29 mouse cellular contexts compared by ENCODE assay signal in the genomic region with DNA sequence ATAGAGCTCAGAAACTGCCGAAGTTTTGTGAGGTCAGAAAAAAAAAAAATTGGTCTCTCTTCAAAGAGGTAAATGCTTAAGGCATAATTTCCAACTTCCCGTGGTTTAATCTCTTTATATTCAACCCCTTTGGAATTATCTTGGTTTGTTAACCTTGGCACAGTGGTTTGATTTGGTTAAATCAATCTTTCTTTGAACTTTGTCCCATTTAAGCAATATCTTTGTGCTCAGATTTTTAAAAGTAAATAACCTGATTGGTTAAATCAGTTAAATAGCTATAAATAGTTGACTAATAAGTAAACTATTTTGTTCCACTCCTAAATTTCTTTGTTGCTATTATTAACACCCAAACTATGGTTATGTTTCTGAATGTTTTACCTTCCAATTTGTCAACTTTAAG. TPM values are rescaled to one million over a fixed set of nuclear protein-coding genes. Genes with fewer than 3 reads are reported as not detected.
DNase-seq lines count a peak whose midpoint lies in the region; ATAC-seq and TF ChIP-seq lines count a peak whose summit lies in the region.
"Had no signal": no experiment of that assay in that cellular context is flagged by ENCODE, and none has a peak within 500 bp of the region (broad histone marks: within the 10 kb centered on the region; RNA-seq: fewer than 3 reads in every experiment).

No protein-coding gene starts in this region.

- no peak overlapping the region for H3K4me2 ChIP-seq in lung, embryonic 15.5 days
- H3K4me2 ChIP-seq in CH12.LX (ENCODE audit: insufficient read depth, low read depth, poor library complexity, severe bottlenecking) = peak overlapping the region; percentile 24; the same call in 1 of the 2 replicates
- H3K4me2 ChIP-seq in intestine, embryonic 15.5 days (replicated peaks) = no peak overlapping the region
- H3K4me2 ChIP-seq: embryonic facial prominence, embryonic 13.5 days; forebrain, embryonic 12.5 days; forebrain, embryonic 15.5 days; heart, embryonic 12.5 days; heart, embryonic 15.5 days; hindbrain, embryonic 13.5 days had no signal

- peaks cover 3% of the 10 kb centered on the region; the same call in 1 of the 2 replicates for H3K27me3 ChIP-seq in lung, embryonic 15.5 days
- no peaks in the 10 kb centered on the region for H3K27me3 ChIP-seq in CH12.LX (replicated peaks)
- no peaks in the 10 kb centered on the region for H3K27me3 ChIP-seq in small intestine, adult 2 months (ENCODE audit: control insufficient read depth, insufficient read depth, low read length)
- no peaks in the 10 kb centered on the region for H3K27me3 ChIP-seq in intestine, embryonic 15.5 days (replicated peaks)
- H3K27me3 ChIP-seq: forebrain, embryonic 15.5 days; Patski had no signal

- H3K9me3 ChIP-seq in lung, embryonic 15.5 days = no peaks in the 10 kb centered on the region
- H3K9me3 ChIP-seq in CH12.LX (replicated peaks; ENCODE audit: low read length) = no peaks in the 10 kb centered on the region
- H3K9me3 ChIP-seq in intestine, embryonic 15.5 days = no peaks in the 10 kb centered on the region
- H3K9me3 ChIP-seq: embryonic facial prominence, embryonic 10.5 days; embryonic facial prominence, embryonic 13.5 days; forebrain, embryonic 12.5 days; forebrain, embryonic 15.5 days; G1E; heart, embryonic 12.5 days; heart, embryonic 15.5 days; hindbrain, embryonic 10.5 days; hindbrain, embryonic 13.5 days had no signal

- intact Hi-C loops in left cerebral cortex, postnatal 10 days (cut with DNase I) = no loop called here

- peak overlapping the region; percentile 25; the same call in 1 of the 2 replicates for H3K27ac ChIP-seq in lung, embryonic 15.5 days
- H3K27ac ChIP-seq in CH12.LX (ENCODE audit: insufficient read depth, low read depth) = no peak overlapping the region
- H3K27ac ChIP-seq in small intestine, adult 2 months (ENCODE audit: insufficient read depth, low read depth, low read length) = peak overlapping the region; percentile 68
- H3K27ac ChIP-seq in intestine, embryonic 15.5 days = no peak overlapping the region
- H3K27ac ChIP-seq: embryonic facial prominence, embryonic 10.5 days; embryonic facial prominence, embryonic 13.5 days; forebrain, embryonic 12.5 days; forebrain, embryonic 15.5 days; heart, embryonic 15.5 days; hindbrain, embryonic 10.5 days; hindbrain, embryonic 13.5 days had no signal

- WGBS in lung, embryonic 15.5 days = 81% methylated on average over 2 of the region's 2 CpGs
- 13% methylated on average over 2 of the region's 2 CpGs for WGBS in small intestine, adult 2 months
- WGBS in intestine, embryonic 15.5 days = 70% methylated on average over 2 of the region's 2 CpGs

- no peak for TF ChIP-seq RAD21 in CH12.LX (IDR thresholded peaks at IDR 0.05; ENCODE audit: low read depth, low read length)

- no peak for TF ChIP-seq CTCF in CH12.LX (conservative IDR thresholded peaks at IDR 0.05 in 1 of 2, IDR thresholded peaks at IDR 0.05 in 1 of 2; ENCODE audit: low read depth in 2 of 2, low read length in 2 of 2)
- TF ChIP-seq CTCF in small intestine, adult 2 months (IDR thresholded peaks at IDR 0.05; ENCODE audit: extremely low read depth, insufficient read length, insufficient replicate concordance, low read depth, low read length) = no peak

- no peak for TF ChIP-seq POLR2A in CH12.LX (IDR thresholded peaks at IDR 0.05; ENCODE audit: low read depth, low read length)
- TF ChIP-seq POLR2A in small intestine, adult 2 months (IDR thresholded peaks at IDR 0.05; ENCODE audit: low read depth, low read length) = no peak

- dilution Hi-C loops in CH12.LX (cut with MboI; ENCODE audit: extremely low pct_ligation_motif_present, extremely low pct_unique_long_range_greater_than_20kb, low sequenced_read_pairs) = no loop called here

- no peak for TF ChIP-seq EP300 in CH12.LX (IDR thresholded peaks at IDR 0.05; ENCODE audit: low read length)

- H3K4me1 ChIP-seq in lung, embryonic 15.5 days = peaks cover 12% of the 10 kb centered on the region
- H3K4me1 ChIP-seq in CH12.LX (ENCODE audit: control insufficient read depth in 1 of 2, insufficient read depth in 2 of 2) = peaks cover 7 to 61% of the 10 kb centered on the region in 2 experiments
- peaks cover 11% of the 10 kb centered on the region; the same call in 1 of the 2 replicates for H3K4me1 ChIP-seq in small intestine, adult 2 months (ENCODE audit: control insufficient read depth, insufficient read depth, insufficient read length, low read length)
- H3K4me1 ChIP-seq in intestine, embryonic 15.5 days (replicated peaks) = peaks cover 6% of the 10 kb centered on the region

- H3K4me3 ChIP-seq in lung, embryonic 15.5 days = no peak overlapping the region
- no peak overlapping the region for H3K4me3 ChIP-seq in CH12.LX (replicated peaks in 1 of 3; ENCODE audit: low read depth in 2 of 3, low read length in 2 of 3, poor library complexity in 1 of 3)
- H3K4me3 ChIP-seq in small intestine, adult 2 months (ENCODE audit: low read depth, low read length) = no peak overlapping the region
- H3K4me3 ChIP-seq in intestine, embryonic 15.5 days (replicated peaks) = no peak overlapping the region
- H3K4me3 ChIP-seq: embryonic facial prominence, embryonic 10.5 days; embryonic facial prominence, embryonic 13.5 days; erythroblast, embryonic 14.5 days; forebrain, embryonic 12.5 days; forebrain, embryonic 15.5 days; heart, embryonic 12.5 days; heart, embryonic 15.5 days; hindbrain, embryonic 10.5 days; hindbrain, embryonic 13.5 days had no signal

- no peak overlapping the region for H3K9ac ChIP-seq in lung, embryonic 15.5 days
- H3K9ac ChIP-seq in CH12.LX (ENCODE audit: insufficient read depth, low read depth) = 0 out of 2 replicates have a peak overlapping the region, but pooled peaks have one; percentile 23
- H3K9ac ChIP-seq in intestine, embryonic 15.5 days = no peak overlapping the region
- H3K9ac ChIP-seq: embryonic facial prominence, embryonic 13.5 days; forebrain, embryonic 12.5 days; forebrain, embryonic 15.5 days; heart, embryonic 12.5 days; heart, embryonic 15.5 days; hindbrain, embryonic 13.5 days had no signal

- no peaks in the 10 kb centered on the region for H3K36me3 ChIP-seq in lung, embryonic 15.5 days
- H3K36me3 ChIP-seq in CH12.LX (replicated peaks in 1 of 2; ENCODE audit: control insufficient read depth in 1 of 2, insufficient read depth in 1 of 2, low read length in 1 of 2) = peaks cover 0 to 3% of the 10 kb centered on the region in 2 experiments
- no peaks in the 10 kb centered on the region for H3K36me3 ChIP-seq in small intestine, adult 2 months (ENCODE audit: control insufficient read depth, insufficient read depth, low read length)
- no peaks in the 10 kb centered on the region for H3K36me3 ChIP-seq in intestine, embryonic 15.5 days
- H3K36me3 ChIP-seq: embryonic facial prominence, embryonic 10.5 days; embryonic facial prominence, embryonic 13.5 days; forebrain, embryonic 12.5 days; forebrain, embryonic 15.5 days; heart, embryonic 12.5 days; heart, embryonic 15.5 days; hindbrain, embryonic 10.5 days; hindbrain, embryonic 13.5 days had no signal

- peaks cover 22% of the 10 kb centered on the region for H3K79me2 ChIP-seq in CH12.LX (replicated peaks; ENCODE audit: control insufficient read depth, extremely low read depth, insufficient read depth, poor library complexity, severe bottlenecking)

- no peak for DNase-seq in lung, postnatal 4 days
- DNase-seq in A20 (ENCODE audit: low read depth, low spot score) (peak; percentile 41), CH12.LX (ENCODE audit: extremely low read depth) (no peak)
- no peak for DNase-seq in left cerebral cortex, postnatal 10 days (ENCODE audit: extremely low spot score in 1 of 2, low spot score in 2 of 2)
- DNase-seq: adrenal gland, postnatal 10 days; adrenal gland, postnatal 36 days; cerebellum, adult 11 months; cerebellum, adult 2 months; cerebellum, adult 9-11 months; cerebellum, postnatal 25 days; gastrocnemius, postnatal 25 days; heart, adult 18-20 months; heart, postnatal 10 days; heart, postnatal 36 days had no signal

- in situ Hi-C loops in CH12.LX (cut with MboI; ENCODE audit: low pct_ligation_motif_present, low pct_unique_long_range_greater_than_20kb, low sequenced_read_pairs) = no loop called here

- no peak for ATAC-seq in lung, embryonic 15.5 days (ENCODE audit: borderline replicate concordance, extremely low read depth, low FRiP score, low TSS enrichment)
- ATAC-seq in intestine, embryonic 15.5 days = no peak
- ATAC-seq: forebrain, embryonic 15.5 days; hindbrain, embryonic 16.5 days; Patski had no signal

TF ChIP-seq in CH12.LX, 34 proteins besides CTCF, POLR2A, EP300 and RAD21:
- TF ChIP-seq UBTF (IDR thresholded peaks at IDR 0.05; ENCODE audit: low read depth, low read length) (no peak), TBP (conservative IDR thresholded peaks at IDR 0.05; ENCODE audit: low read depth, low read length) (no peak), TCF12 (IDR thresholded peaks at IDR 0.05; ENCODE audit: low read depth, low read length) (no peak)
TF ChIP-seq in CH12.LX: peak in this region for 0.

RNA-seq across cellular contexts. Expression of a gene that starts 4.2 kb away (rescaled TPM):
- polyA plus RNA-seq in lung, embryonic 15.5 days (2015; fragmentation: Nextera tagmentation; extraction: Ambion mirVana) = 10.6 and 12.6 TPM in 2 replicates
- total RNA-seq in CH12.LX (2012; rRNA removed) (6.3 and 7.2 TPM in 2 replicates), CH12.LX (2014; rRNA removed) (4.6 and 5.5 TPM in 2 replicates)
- 12.0 and 16.8 TPM in 2 replicates for polyA plus RNA-seq in CH12.LX (2012; ENCODE audit: insufficient read length, low read depth)
- polyA plus RNA-seq in small intestine, adult 2 months (2012; rRNA removed) = 36.6 and 56.9 TPM in 2 replicates
- total RNA-seq in left cerebral cortex, postnatal 10 days (2021) = 10 to 100 TPM; 24.4 to 25.8 TPM
- polyA plus RNA-seq in intestine, embryonic 15.5 days (2015; fragmentation: Nextera tagmentation; extraction: Ambion mirVana) = 20.1 and 20.8 TPM in 2 replicates

RNA-seq across cellular contexts. Expression of a gene that starts 4.2 kb away (rescaled TPM):
- polyA plus RNA-seq in lung, embryonic 15.5 days (2015; fragmentation: Nextera tagmentation; extraction: Ambion mirVana) = 104 and 120 TPM in 2 replicates
- total RNA-seq in CH12.LX (2012; rRNA removed) (79.3 and 91.9 TPM in 2 replicates), CH12.LX (2014; rRNA removed) (258 and 264 TPM in 2 replicates)
- polyA plus RNA-seq in CH12.LX (2012; ENCODE audit: insufficient read length, low read depth) = 129 and 171 TPM in 2 replicates
- polyA plus RNA-seq in small intestine, adult 2 months (2012; rRNA removed) = 11.4 and 19.9 TPM in 2 replicates
- 10 to 100 TPM; 79.6 to 80.6 TPM for total RNA-seq in left cerebral cortex, postnatal 10 days (2021)
- 168 and 171 TPM in 2 replicates for polyA plus RNA-seq in intestine, embryonic 15.5 days (2015; fragmentation: Nextera tagmentation; extraction: Ambion mirVana)

Comparison
In these comparisons a context has a peak if more than half of its experiments do, and no peak if none do; other contexts are left out.
1. H3K27ac ChIP-seq: peak in lung, embryonic 15.5 days (single experiment) and small intestine, adult 2 months (single experiment); none in CH12.LX (single experiment) and intestine, embryonic 15.5 days (single experiment).